Mouse (Mus musculus) small intestine, adult 2 months (tissue): ENCODE results near the gene Timm8a2. TPM values are rescaled to one million over a fixed set of nuclear protein-coding genes. Genes with fewer than 3 reads are reported as not detected.
A peak's percentile ranks its signal among the peaks of the same experiment; 100 is the strongest.

Experiments
- H3K27ac ChIP-seq: fragments of 200-500 bp; 2 replicates; pipeline ENCODE4 v1.5.1; 2012; ENCODE audit warnings: low read depth, low read length, control low read depth, inconsistent platforms; ENCODE audit not compliant: insufficient read depth
- H3K27me3 ChIP-seq: fragments of 200-500 bp; 2 replicates; pipeline ENCODE4 v1.6.1; 2012; ENCODE audit warnings: mild to moderate bottlenecking, moderate library complexity, low read length, inconsistent platforms; ENCODE audit not compliant: control insufficient read depth, insufficient read depth
- H3K36me3 ChIP-seq: fragments of 200-500 bp; 2 replicates; pipeline ENCODE4 v1.6.1; 2012; ENCODE audit warnings: mild to moderate bottlenecking, low read length, control low read depth, inconsistent platforms; ENCODE audit not compliant: control insufficient read depth, insufficient read depth
- H3K4me1 ChIP-seq: fragments of 200-500 bp; 2 replicates; pipeline ENCODE4 v1.6.1; 2012; ENCODE audit warnings: low read length, inconsistent platforms, mixed read lengths; ENCODE audit not compliant: control insufficient read depth, insufficient read depth, insufficient read length
- H3K4me3 ChIP-seq: fragments of 200-500 bp; 2 replicates; pipeline ENCODE4 v1.5.1; 2012; ENCODE audit warnings: low read depth, mild to moderate bottlenecking, control low read depth, inconsistent platforms, low read length, moderate library complexity
- CTCF ChIP-seq: fragments of 200-500 bp; IDR thresholded peaks from 2 replicates; pipeline ENCODE4 v1.5.1; 2012; ENCODE audit warnings: low read depth, mild to moderate bottlenecking, control low read depth, inconsistent platforms, low read length, moderate library complexity, mixed read lengths; ENCODE audit not compliant: insufficient replicate concordance, insufficient read length; ENCODE audit errors: extremely low read depth
- POLR2A ChIP-seq: fragments of 200-500 bp; IDR thresholded peaks from 2 replicates; pipeline ENCODE4 v1.6.1; 2012; ENCODE audit warnings: low read depth, mild to moderate bottlenecking, control low read depth, inconsistent platforms, low read length, moderate library complexity
- WGBS: fragments of 180-500 bp; shearing (Covaris S2); methylation state at CpG from one replicate; pipeline ENCODE4 v1.1.7; 2018; 5-methylcytosine and 5-hydroxymethylcytosine counted together
- polyA plus RNA-seq: library from polyadenylated mRNA; depleted of rRNA; stranded (reverse); fragments of >200 nt; gene quantifications from 2 replicates; pipeline ENCODE4 v1.2.3, GENCODE M21; 2012

Timm8a2 gene
- polyA plus RNA-seq, 1 experiment: not detected

- peaks cover 19% of the 10 kb centered on the region for H3K4me1 ChIP-seq
- H3K4me3 ChIP-seq: no peak overlapping the region
- TF ChIP-seq CTCF: no peak
- WGBS: 96% methylated on average over 8 of the region's 8 CpGs
- H3K27ac ChIP-seq: no peak overlapping the region; the same call in 1 of the 2 replicates
- H3K27me3 ChIP-seq: no peaks in the 10 kb centered on the region
- peaks cover 13% of the 10 kb centered on the region for H3K36me3 ChIP-seq
Measured at GRCm38 (mm10) chr14:122011768-122012167, 22.7 kb upstream of the Timm8a2 start.

- no peak for TF ChIP-seq POLR2A
- Histone ChIP-seq H3K36me3 (peaks cover 13% of the 10 kb centered on the region), H3K27ac (no peak overlapping the region; the same call in 1 of the 2 replicates), H3K4me3 (no peak overlapping the region), H3K4me1 (peaks cover 19% of the 10 kb centered on the region), H3K27me3 (no peaks in the 10 kb centered on the region)
- WGBS: 36% methylated on average over 5 of the region's 5 CpGs
Measured at GRCm38 (mm10) chr14:122012193-122012592, 22.3 kb upstream of the Timm8a2 start.

GRCm38 (mm10) chr14:122012814-122013213 is 21.7 kb upstream of the Timm8a2 start:
- Histone ChIP-seq H3K4me3 (no peak overlapping the region), H3K27me3 (no peaks in the 10 kb centered on the region), H3K4me1 (peaks cover 19% of the 10 kb centered on the region), H3K27ac (no peak overlapping the region), H3K36me3 (peaks cover 13% of the 10 kb centered on the region)
- no peak for TF ChIP-seq CTCF
- TF ChIP-seq POLR2A: no peak
- WGBS: 79% methylated on average over 13 of the region's 13 CpGs

- Histone ChIP-seq H3K36me3 (peaks cover 13% of the 10 kb centered on the region), H3K27me3 (no peaks in the 10 kb centered on the region), H3K4me1 (peaks cover 15% of the 10 kb centered on the region), H3K27ac (peak overlapping the region; percentile 69), H3K4me3 (no peak overlapping the region)
- WGBS: 75% methylated on average over 14 of the region's 14 CpGs
- TF ChIP-seq CTCF (no peak), POLR2A (no peak)
Measured at GRCm38 (mm10) chr14:122013417-122013951, 21.0 kb upstream of the Timm8a2 start.

GRCm38 (mm10) chr14:122017958-122018357 is 16.5 kb upstream of the Timm8a2 start:
- Histone ChIP-seq H3K27ac (no peak overlapping the region), H3K4me1 (peaks cover 6% of the 10 kb centered on the region; the same call in 1 of the 2 replicates), H3K27me3 (no peaks in the 10 kb centered on the region), H3K36me3 (peaks cover 18% of the 10 kb centered on the region; the same call in 1 of the 2 replicates), H3K4me3 (no peak overlapping the region)
- 39% methylated on average over 2 of the region's 2 CpGs for WGBS
- TF ChIP-seq POLR2A (no peak), CTCF (no peak)

- Histone ChIP-seq H3K36me3 (peaks cover 19% of the 10 kb centered on the region; the same call in 1 of the 2 replicates), H3K27me3 (no peaks in the 10 kb centered on the region), H3K4me1 (peaks cover 3% of the 10 kb centered on the region; the same call in 1 of the 2 replicates), H3K27ac (no peak overlapping the region), H3K4me3 (no peak overlapping the region)
- TF ChIP-seq CTCF (no peak), POLR2A (no peak)
- WGBS: 89% methylated on average over 2 of the region's 2 CpGs
Measured at GRCm38 (mm10) chr14:122019389-122019788, 15.1 kb upstream of the Timm8a2 start.

- H3K4me1 ChIP-seq: peaks cover 3% of the 10 kb centered on the region; the same call in 1 of the 2 replicates
- H3K4me3 ChIP-seq: no peak overlapping the region
- no peak for TF ChIP-seq CTCF
- H3K27me3 ChIP-seq: no peaks in the 10 kb centered on the region
- 92% methylated on average over 6 of the region's 6 CpGs for WGBS
- peaks cover 15% of the 10 kb centered on the region; the same call in 1 of the 2 replicates for H3K36me3 ChIP-seq
- H3K27ac ChIP-seq: no peak overlapping the region
Measured at GRCm38 (mm10) chr14:122020567-122020966, 13.9 kb upstream of the Timm8a2 start.

- Histone ChIP-seq H3K27ac (no peak overlapping the region), H3K4me1 (peaks cover 3% of the 10 kb centered on the region; the same call in 1 of the 2 replicates), H3K36me3 (peaks cover 15% of the 10 kb centered on the region; the same call in 1 of the 2 replicates), H3K27me3 (no peaks in the 10 kb centered on the region), H3K4me3 (no peak overlapping the region)
- WGBS: 92% methylated on average over 1 of the region's 1 CpGs
- TF ChIP-seq POLR2A: no peak
- no peak for TF ChIP-seq CTCF
Measured at GRCm38 (mm10) chr14:122023054-122023453, 11.4 kb upstream of the Timm8a2 start.
